Mouse (Mus musculus) right cerebral cortex, postnatal 10 days (tissue): Measurements from ENCODE around the gene Vmn2r8.
"Not testable (repeated sequence)": the region's sequence is repeated elsewhere in the genome, so short reads cannot be mapped to it uniquely, and the experiment has no call there.

Source experiments
- DNase-seq, 2 experiments: peaks; one replicate each; pipeline ENCODE4 v3.0.0; 2021; ENCODE audit warnings: low spot score in 2 of 2

Gene Vmn2r8

GRCm38 (mm10) chr5:108808750-108809149 is at the start of gene Vmn2r8:
Gene Vmn2r8, minus strand, starts transcription at chr5:108808850.
- not testable (repeated sequence) for DNase-seq

DNA sequence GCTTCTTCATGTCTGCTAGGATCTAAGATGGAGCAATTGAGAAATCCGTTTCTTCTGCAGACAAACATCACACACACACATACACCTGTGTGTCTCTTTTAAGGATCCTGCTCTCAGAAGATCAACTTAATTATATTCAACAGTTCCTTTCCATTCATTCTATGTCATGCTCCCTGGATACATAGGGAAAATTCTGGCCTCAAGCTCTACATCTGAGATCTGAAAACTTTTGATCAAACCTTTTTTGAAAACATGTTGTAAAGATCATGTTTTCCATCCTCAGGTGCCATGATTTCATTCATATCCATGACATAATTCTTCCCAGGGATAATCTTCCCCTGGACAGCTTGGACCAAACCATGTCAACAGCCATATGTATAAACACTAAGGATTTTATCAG is 43.9 kb upstream of the Vmn2r8 start, which contains the start of gene Vmn2r9:
TSS of gene Vmn2r9 (minus strand) at position 101 of the 400 bp plus-strand sequence.
- DNase-seq = not testable (repeated sequence)

DNA sequence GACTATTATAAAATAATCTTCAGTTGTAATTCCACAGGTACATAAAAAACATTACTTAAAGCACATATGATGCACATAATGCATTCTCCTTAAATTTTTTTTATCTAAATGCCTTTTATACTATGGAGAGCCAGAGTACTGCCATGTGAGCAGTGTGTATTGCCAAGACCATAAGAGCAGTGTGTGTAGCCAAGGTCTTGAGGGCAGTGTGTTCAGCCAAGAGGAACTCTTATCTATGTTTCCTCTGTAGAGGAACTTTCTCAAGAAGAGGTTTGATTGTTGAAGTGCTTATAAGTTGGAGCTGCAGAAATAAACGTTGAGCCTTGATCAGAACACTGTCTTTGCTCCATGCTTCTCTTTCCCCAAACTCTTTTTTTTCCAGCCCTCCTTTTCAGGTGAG is 40.8 kb upstream of the Vmn2r8 start:
- DNase-seq = no peak

- DNase-seq = peak in 1 of 2 experiments; percentile 22
These were observed 27.5 kb upstream of the Vmn2r8 start for GRCm38 (mm10) chr5:108836156-108836555.

- peak in 1 of 2 experiments; percentile 18 for DNase-seq
These were observed 14.6 kb upstream of the Vmn2r8 start for GRCm38 (mm10) chr5:108823276-108823675.

DNA sequence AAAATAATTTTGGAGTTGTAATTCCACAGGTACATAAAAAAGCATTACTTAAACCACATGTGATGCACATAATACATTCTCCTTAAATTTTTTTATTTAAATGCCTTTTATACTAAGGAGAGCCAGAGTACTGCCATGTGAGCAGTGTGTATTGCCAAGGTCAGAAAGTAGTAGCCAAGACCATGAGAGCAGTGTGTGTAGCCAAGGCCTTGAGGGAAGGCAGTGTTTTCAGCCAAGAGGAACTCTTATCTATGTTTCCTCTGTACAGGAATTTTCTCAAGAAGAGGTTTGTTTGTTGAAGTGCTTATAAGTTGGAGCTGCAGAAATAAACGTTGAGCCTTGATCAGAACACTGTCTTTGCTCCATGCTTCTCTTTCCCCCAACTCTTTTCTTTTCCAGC is 5.0 kb downstream of the Vmn2r8 start:
- no peak for DNase-seq

DNA sequence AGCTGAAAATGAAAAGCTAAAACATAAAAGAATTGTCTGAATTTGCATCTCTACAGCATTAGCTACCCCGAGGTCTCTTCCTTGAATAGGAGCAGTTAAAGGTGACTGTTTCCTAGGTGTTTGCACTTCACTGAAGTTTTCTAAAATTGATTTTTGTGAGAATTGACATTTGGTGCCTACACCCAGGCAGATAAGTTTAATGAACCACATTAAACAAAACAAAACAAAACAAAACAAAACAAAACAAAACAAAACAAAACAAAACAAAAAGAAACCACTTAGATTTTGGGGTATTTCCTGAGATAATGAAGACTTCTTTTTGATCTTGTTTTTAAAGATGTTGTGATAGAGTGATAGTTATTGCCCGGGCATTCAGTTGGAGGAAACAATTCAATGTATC is 13.4 kb downstream of the Vmn2r8 start, which contains the start of gene Tmed11:
TSS of gene Tmed11 (minus strand) at position 101 of the 400 bp plus-strand sequence.
- DNase-seq = not testable (repeated sequence)

GRCm38 (mm10) chr5:108790385-108790784 is 18.3 kb downstream of the Vmn2r8 start:
- peak in 1 of 2 experiments; percentile 21 for DNase-seq

- DNase-seq = peak in 1 of 2 experiments; percentile 14
These were observed 33.9 kb downstream of the Vmn2r8 start, which contains the start of gene Rnf212 for GRCm38 (mm10) chr5:108774630-108775306. Gene Rnf212, minus strand, starts transcription at chr5:108774982.

DNA sequence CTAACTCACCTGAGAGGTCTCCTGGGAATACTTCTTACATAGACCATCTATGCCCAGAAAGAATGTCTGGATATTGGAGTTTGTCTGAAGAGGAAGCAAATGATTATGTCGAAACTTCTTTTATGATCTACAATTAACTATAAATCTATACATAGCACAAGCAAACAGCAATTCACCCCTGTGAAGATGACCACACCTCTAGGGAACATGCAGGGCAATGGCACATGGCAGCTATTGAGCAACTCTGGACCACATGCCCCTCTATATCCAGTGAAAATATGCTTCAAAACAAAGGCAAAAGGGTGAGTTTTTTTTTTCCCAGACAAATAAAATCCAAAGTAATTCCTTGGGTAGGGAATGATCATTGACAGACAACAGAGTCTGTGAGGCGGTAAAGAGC is 48.6 kb downstream of the Vmn2r8 start:
- DNase-seq = no peak

GRCm38 (mm10) chr5:108758396-108758795 is 50.3 kb downstream of the Vmn2r8 start:
- peak; percentile 37 to 39 for DNase-seq

- not testable (repeated sequence) for DNase-seq
These were observed 57.4 kb downstream of the Vmn2r8 start for GRCm38 (mm10) chr5:108751258-108751657.

GRCm38 (mm10) chr5:108750328-108751210 is 58.1 kb downstream of the Vmn2r8 start:
- DNase-seq = no peak

- DNase-seq = no peak
These were observed 64.0 kb downstream of the Vmn2r8 start for GRCm38 (mm10) chr5:108744629-108745028.

DNA sequence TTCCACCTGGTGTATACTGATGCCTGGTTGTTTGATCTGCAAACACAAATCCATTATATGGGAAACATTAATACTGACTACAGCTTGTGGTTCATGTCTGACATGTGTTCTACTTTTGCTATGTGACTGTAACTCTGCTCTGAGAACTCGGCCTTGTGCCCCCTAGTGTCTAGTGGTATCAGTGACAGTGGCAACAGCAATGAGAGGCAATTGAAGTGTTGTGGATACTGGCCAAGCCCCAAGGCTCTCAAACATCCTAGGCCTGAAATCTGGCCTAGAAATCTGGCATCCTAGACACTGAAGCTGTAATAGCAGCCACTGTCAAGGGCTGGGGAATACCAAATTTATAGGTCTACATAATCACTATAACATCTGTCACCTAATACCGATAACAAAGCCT is 64.8 kb downstream of the Vmn2r8 start:
- no peak for DNase-seq

- no peak for DNase-seq
These were observed 66.1 kb downstream of the Vmn2r8 start for GRCm38 (mm10) chr5:108742596-108742995.

GRCm38 (mm10) chr5:108741844-108742243 is 66.8 kb downstream of the Vmn2r8 start:
- DNase-seq = no peak
